Comparison of ENCODE assay signal across 8 mouse cellular contexts in the genomic region with DNA sequence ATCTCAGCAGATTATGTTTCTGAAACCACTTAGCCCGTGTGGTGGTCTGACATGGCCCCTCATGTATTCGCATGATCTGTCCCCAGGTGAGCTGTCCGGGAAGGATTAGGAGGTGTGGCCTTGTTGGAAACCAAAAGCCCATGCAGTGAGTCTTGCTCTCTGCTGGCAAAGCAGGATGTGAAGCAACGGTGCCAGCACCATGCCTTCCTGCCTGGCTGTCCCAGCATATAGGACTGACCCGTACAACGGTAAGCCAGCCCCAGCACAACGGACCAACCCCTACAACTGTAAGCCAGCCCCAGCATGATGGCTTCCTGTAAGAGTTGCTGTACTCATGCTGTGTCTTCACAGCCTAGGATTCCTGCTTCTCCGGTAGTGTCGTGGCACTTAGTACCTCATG. TPM values are rescaled to one million over a fixed set of nuclear protein-coding genes. Genes with fewer than 3 reads are reported as not detected.
DNase-seq lines count a peak whose midpoint lies in the region; ATAC-seq lines count a peak whose summit lies in the region.

No protein-coding gene starts in this region.

- peaks cover 16% of the 10 kb centered on the region for H3K36me3 ChIP-seq in forebrain, embryonic 16.5 days (ENCODE audit: control insufficient read depth, insufficient read depth)
- peaks cover 58% of the 10 kb centered on the region for H3K36me3 ChIP-seq in liver, embryonic 15.5 days (replicated peaks)

- H3K9ac ChIP-seq in forebrain, embryonic 16.5 days (replicated peaks; ENCODE audit: low read depth, low read length): peak overlapping the region; percentile 70
- H3K9ac ChIP-seq in liver, embryonic 15.5 days: peak overlapping the region; percentile 31; the same call in 1 of the 2 replicates

- no peaks in the 10 kb centered on the region for H3K27me3 ChIP-seq in forebrain, embryonic 16.5 days (replicated peaks; ENCODE audit: control insufficient read depth, insufficient read depth, low read length)
- no peaks in the 10 kb centered on the region for H3K27me3 ChIP-seq in liver, embryonic 15.5 days

- H3K4me1 ChIP-seq in forebrain, embryonic 16.5 days (replicated peaks; ENCODE audit: control insufficient read depth, insufficient read depth, low read length): peaks cover 58% of the 10 kb centered on the region
- H3K4me1 ChIP-seq in liver, embryonic 15.5 days (replicated peaks): peaks cover 62% of the 10 kb centered on the region

- 49% methylated on average over 9 of the region's 9 CpGs for WGBS in forebrain, embryonic 16.5 days
- 48% methylated on average over 9 of the region's 9 CpGs for WGBS in liver, embryonic 15.5 days (ENCODE audit: insufficient replicate concordance)

- H3K4me3 ChIP-seq in forebrain, embryonic 16.5 days (replicated peaks; ENCODE audit: low read length): peak overlapping the region; percentile 80
- H3K4me3 ChIP-seq in liver, embryonic 15.5 days (replicated peaks): peak overlapping the region; percentile 73

- peak overlapping the region; percentile 98 for H3K4me2 ChIP-seq in forebrain, embryonic 16.5 days (ENCODE audit: low read length)
- peak overlapping the region; percentile 93 for H3K4me2 ChIP-seq in liver, embryonic 15.5 days

- H3K27ac ChIP-seq in forebrain, embryonic 16.5 days (ENCODE audit: low read length): no peak overlapping the region
- H3K27ac ChIP-seq in liver, embryonic 15.5 days (replicated peaks): no peak overlapping the region

- peak; percentile 76 for DNase-seq in heart, adult 11 months
- DNase-seq in heart, adult 9 months (ENCODE audit: low spot score in 2 of 2): no peak
- DNase-seq in 416B (ENCODE audit: low read depth): peak; percentile 72
- DNase-seq in retina, postnatal 1 day: no peak
- no peak for DNase-seq in left cerebral cortex, adult 9 months (ENCODE audit: low spot score in 2 of 2)
- DNase-seq in layer of hippocampus, adult 18-20 months (ENCODE audit: low spot score in 2 of 2): no peak

- no peaks in the 10 kb centered on the region for H3K9me3 ChIP-seq in forebrain, embryonic 16.5 days (ENCODE audit: control insufficient read depth, low read length)
- no peaks in the 10 kb centered on the region for H3K9me3 ChIP-seq in liver, embryonic 15.5 days (replicated peaks)

- no peak for ATAC-seq in forebrain, embryonic 16.5 days
- no peak for ATAC-seq in liver, embryonic 15.5 days (ENCODE audit: insufficient read depth)

RNA-seq across cellular contexts. Expression of a gene that starts 11.2 kb away (rescaled TPM):
- polyA plus RNA-seq in forebrain, embryonic 16.5 days (2015; fragmentation: Nextera tagmentation; extraction: Ambion mirVana): 91.0 and 92.3 TPM in 2 replicates
- polyA plus RNA-seq in liver, embryonic 15.5 days (2015; fragmentation: Nextera tagmentation; extraction: Ambion mirVana): 52.3 and 57.0 TPM in 2 replicates
- 100 to 1,000 TPM; 105 to 107 TPM for total RNA-seq in layer of hippocampus, adult 18-20 months (2021)

Comparison
In these comparisons a context has a peak if more than half of its experiments do, and no peak if none do; other contexts are left out.
1. DNase-seq: peak in heart, adult 11 months (single experiment) and 416B (single experiment); none in heart, adult 9 months (0 of 2), retina, postnatal 1 day (single experiment), left cerebral cortex, adult 9 months (0 of 2) and layer of hippocampus, adult 18-20 months (0 of 2).